Mouse (Mus musculus): ENCODE measurements around the gene Ect2l. TPM values are rescaled to one million over a fixed set of nuclear protein-coding genes. Genes with fewer than 3 reads are reported as not detected.

The Ect2l gene
- 0.19 TPM in 2 replicates for polyA plus RNA-seq (2012; rRNA removed)

GRCm38 (mm10) chr10:18210726-18211125, at the start of gene Ect2l:
Ect2l (minus strand) TSS chr10:18210890.

DNA sequence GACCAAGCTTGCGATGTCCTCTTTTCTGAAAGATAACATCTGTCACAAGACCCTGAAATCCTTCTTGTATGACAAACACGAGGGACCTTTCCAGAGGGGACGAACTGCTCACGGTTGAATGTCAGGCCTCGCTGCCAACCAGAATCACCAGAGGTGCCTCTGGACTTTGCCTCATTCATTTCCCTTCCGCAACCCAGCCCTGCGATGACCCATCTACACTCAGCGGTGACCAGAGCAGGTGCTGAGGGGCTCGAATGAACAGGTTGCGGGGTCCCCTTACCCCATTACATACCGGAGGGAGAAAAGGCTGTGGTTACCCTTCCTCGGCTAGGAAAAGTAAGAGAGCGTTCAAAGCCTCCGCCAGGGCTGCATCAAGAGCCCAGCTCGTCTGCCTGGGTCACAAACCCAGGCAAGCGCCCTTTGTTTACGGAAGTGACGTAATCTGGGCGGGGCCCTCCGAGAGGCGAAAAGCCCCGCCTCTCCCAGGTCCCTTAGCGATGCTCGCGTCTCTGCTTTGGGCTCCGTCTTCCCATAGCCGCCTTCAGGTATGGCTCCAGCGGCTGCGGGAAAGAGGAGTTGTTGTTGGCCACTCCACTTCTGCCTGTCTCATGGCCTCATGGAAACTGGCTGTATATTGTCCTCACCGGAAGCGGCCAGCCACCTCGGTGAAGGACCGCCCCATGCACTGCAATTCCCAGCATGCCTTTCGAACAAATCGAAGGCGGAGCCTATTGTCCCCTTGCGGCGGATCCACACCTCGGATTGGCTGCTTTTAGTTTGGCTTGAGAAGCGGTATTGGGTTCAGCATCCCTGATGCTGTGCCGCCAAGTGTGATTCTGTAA, 24.1 kb upstream of the Ect2l start, which contains the start of gene Ccdc28a:
Ccdc28a (minus strand) TSS at position 439 of the 842 bp plus-strand sequence.

Other genes with a start within 250 kb of the Ect2l start
- 71.4 and 74.6 TPM in 2 replicates for gene Abracl, start 187.6 kb downstream of the Ect2l start, polyA plus RNA-seq (2012; rRNA removed)
- gene Reps1, start 155.0 kb downstream of the Ect2l start, polyA plus RNA-seq (2012; rRNA removed): 65.7 and 67.4 TPM in 2 replicates
- 15.5 and 18.0 TPM in 2 replicates for gene Ccdc28a, start 24.1 kb upstream of the Ect2l start, polyA plus RNA-seq (2012; rRNA removed)
- 16.0 and 16.5 TPM in 2 replicates for gene Nhsl1, start 108.1 kb upstream of the Ect2l start, polyA plus RNA-seq (2012; rRNA removed)

Data from central nervous system, embryonic 18 days (tissue).